Mouse (Mus musculus) limb, embryonic 14.5 days (tissue): Measurements from ENCODE around the gene Unc79. TPM values are rescaled to one million over a fixed set of nuclear protein-coding genes. Genes with fewer than 3 reads are reported as not detected.

Experiments used
- ATAC-seq: fragments of 200-750 bp; cut with Nextera tagmentation; 2 replicates; pipeline ENCODE4 v1.8.0; 2017; ENCODE audit warnings: low read depth, moderate number of reproducible peaks, moderate TSS enrichment; ENCODE audit not compliant: low FRiP score
- DNase-seq: peaks from one replicate; pipeline ENCODE4 v3.0.0-alpha.2; 2015; ENCODE audit warnings: low spot score
- H3K27ac ChIP-seq: fragments of 300-500 bp; sonication (generic); replicated peaks from 2 replicates; pipeline ENCODE4 v1.5.1; 2014; ENCODE audit warnings: low read depth, mild to moderate bottlenecking, low read length, moderate library complexity, mixed read lengths
- H3K27me3 ChIP-seq: fragments of 300-500 bp; sonication (generic); 2 replicates; pipeline ENCODE4 v1.6.1; 2014; ENCODE audit warnings: low read length, mixed read lengths; ENCODE audit not compliant: control insufficient read depth, insufficient read depth
- H3K36me3 ChIP-seq: fragments of 300-500 bp; sonication (generic); 2 replicates; pipeline ENCODE4 v1.6.1; 2014; ENCODE audit warnings: mild to moderate bottlenecking, low read length, moderate library complexity, mixed read lengths; ENCODE audit not compliant: control insufficient read depth, insufficient read depth
- H3K4me1 ChIP-seq: fragments of 300-500 bp; sonication (generic); 2 replicates; pipeline ENCODE4 v1.6.1; 2014; ENCODE audit warnings: antibody characterized with exemption, low read length, mixed read lengths; ENCODE audit not compliant: control insufficient read depth, insufficient read depth
- H3K4me2 ChIP-seq: fragments of 300-500 bp; sonication (generic); replicated peaks from 2 replicates; pipeline ENCODE4 v1.6.1; 2014; ENCODE audit warnings: low read depth, mild to moderate bottlenecking, low read length, moderate library complexity; ENCODE audit not compliant: severe bottlenecking
- H3K4me3 ChIP-seq: fragments of 300-500 bp; sonication (generic); replicated peaks from 2 replicates; pipeline ENCODE4 v1.5.1; 2014; ENCODE audit warnings: low read length
- H3K9ac ChIP-seq: fragments of 300-500 bp; sonication (generic); 2 replicates; pipeline ENCODE4 v1.6.1; 2014; ENCODE audit warnings: mild to moderate bottlenecking, low read depth, low read length, moderate library complexity; ENCODE audit not compliant: severe bottlenecking
- H3K9me3 ChIP-seq: fragments of 300-500 bp; sonication (generic); 2 replicates; pipeline ENCODE4 v1.6.1; 2016; ENCODE audit warnings: low read length; ENCODE audit not compliant: control insufficient read depth
- POLR2A ChIP-seq: fragments of 200-500 bp; IDR thresholded peaks from 2 replicates; pipeline ENCODE4 v1.8.0; 2012; ENCODE audit warnings: inconsistent platforms, mild to moderate bottlenecking, moderate library complexity, borderline replicate concordance; ENCODE audit not compliant: insufficient read depth, insufficient read length; ENCODE audit errors: extremely low read depth
- WGBS: fragments of 180-500 bp; shearing (Covaris S2); extraction: QIAGEN DNeasy Blood & Tissue Kit; methylation state at CpG from one replicate; pipeline ENCODE4 v1.1.7; 2014; 5-methylcytosine and 5-hydroxymethylcytosine counted together
- polyA plus RNA-seq, 2 experiments: library from polyadenylated mRNA; depleted of rRNA in 1 of 2; stranded (reverse) in 1 of 2; unstranded in 1 of 2; fragments of >200 nt; fragmentation: Nextera tagmentation in 1 of 2; extraction: Ambion mirVana in 1 of 2; gene quantifications; 2 replicates each; pipeline versions ENCODE4 v1.2.1 to v1.2.3; 2012 to 2014

Gene Unc79
- polyA plus RNA-seq, 2 experiments: 0.04 to 0.45 TPM

GRCm38 (mm10) chr12:102985401-102985800, 36.7 kb downstream of the Unc79 start:
- no peak for TF ChIP-seq POLR2A
- Histone ChIP-seq H3K4me2 (no peak overlapping the region), H3K4me3 (no peak overlapping the region), H3K36me3 (no peaks in the 10 kb centered on the region), H3K27me3 (no peaks in the 10 kb centered on the region), H3K9me3 (no peaks in the 10 kb centered on the region), H3K4me1 (no peaks in the 10 kb centered on the region), H3K27ac (no peak overlapping the region), H3K9ac (no peak overlapping the region)
- DNase-seq (no peak), ATAC-seq (no peak)

- Histone ChIP-seq H3K9me3 (no peaks in the 10 kb centered on the region), H3K36me3 (no peaks in the 10 kb centered on the region), H3K4me3 (no peak overlapping the region), H3K9ac (no peak overlapping the region), H3K4me2 (no peak overlapping the region), H3K27me3 (no peaks in the 10 kb centered on the region), H3K4me1 (no peaks in the 10 kb centered on the region), H3K27ac (no peak overlapping the region)
- ATAC-seq (no peak), DNase-seq (no peak)
- 71% methylated on average over 6 of the region's 6 CpGs for WGBS
- no peak for TF ChIP-seq POLR2A
These were observed 39.1 kb downstream of the Unc79 start for GRCm38 (mm10) chr12:102987736-102988135.

- H3K36me3 ChIP-seq: no peaks in the 10 kb centered on the region
- H3K27me3 ChIP-seq: no peaks in the 10 kb centered on the region
- no peak for TF ChIP-seq POLR2A
- no peak overlapping the region for H3K4me2 ChIP-seq
- no peaks in the 10 kb centered on the region for H3K9me3 ChIP-seq
- DNase-seq: peak; percentile 17
- no peak for ATAC-seq
- no peaks in the 10 kb centered on the region for H3K4me1 ChIP-seq
- H3K9ac ChIP-seq: no peak overlapping the region
- no peak overlapping the region for H3K27ac ChIP-seq
- no peak overlapping the region for H3K4me3 ChIP-seq
- WGBS: 37% methylated on average over 4 of the region's 4 CpGs
These were observed 59.8 kb downstream of the Unc79 start for GRCm38 (mm10) chr12:103008491-103008890.

- no peak for TF ChIP-seq POLR2A
- Histone ChIP-seq H3K9ac (no peak overlapping the region), H3K4me2 (no peak overlapping the region), H3K36me3 (no peaks in the 10 kb centered on the region), H3K27me3 (no peaks in the 10 kb centered on the region), H3K4me1 (no peaks in the 10 kb centered on the region), H3K4me3 (no peak overlapping the region), H3K27ac (no peak overlapping the region), H3K9me3 (no peaks in the 10 kb centered on the region)
- DNase-seq: no peak
- 94% methylated on average over 12 of the region's 12 CpGs for WGBS
- no peak for ATAC-seq
These were observed 69.5 kb downstream of the Unc79 start for GRCm38 (mm10) chr12:103018161-103018560.

DNA sequence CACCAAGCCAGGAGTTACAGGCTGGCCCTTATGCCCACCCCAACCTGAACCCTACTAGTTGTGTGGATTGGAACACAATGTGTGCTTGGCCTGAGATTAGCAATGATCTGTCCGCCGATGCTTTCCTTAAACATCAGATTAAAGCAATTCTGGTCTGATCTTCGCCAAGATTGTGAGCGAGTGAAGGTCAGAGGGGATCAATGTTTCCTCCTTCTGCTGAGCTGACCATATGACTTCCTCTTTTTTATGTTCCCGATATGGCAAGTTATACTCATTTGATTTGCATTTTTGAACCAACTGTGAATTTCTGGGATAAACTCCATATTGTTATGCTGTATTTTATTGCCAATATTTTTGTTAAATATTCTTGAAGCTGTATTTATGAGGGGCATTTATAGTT, 88.0 kb downstream of the Unc79 start:
- no peak for TF ChIP-seq POLR2A
- H3K27me3 ChIP-seq: no peaks in the 10 kb centered on the region
- 83% methylated on average over 5 of the region's 5 CpGs for WGBS
- H3K27ac ChIP-seq: no peak overlapping the region
- no peaks in the 10 kb centered on the region for H3K9me3 ChIP-seq
- no peak overlapping the region for H3K4me3 ChIP-seq
- no peak overlapping the region for H3K4me2 ChIP-seq
- H3K4me1 ChIP-seq: no peaks in the 10 kb centered on the region
- ATAC-seq (no peak), DNase-seq (no peak)
- H3K36me3 ChIP-seq: no peaks in the 10 kb centered on the region
- no peak overlapping the region for H3K9ac ChIP-seq

DNA sequence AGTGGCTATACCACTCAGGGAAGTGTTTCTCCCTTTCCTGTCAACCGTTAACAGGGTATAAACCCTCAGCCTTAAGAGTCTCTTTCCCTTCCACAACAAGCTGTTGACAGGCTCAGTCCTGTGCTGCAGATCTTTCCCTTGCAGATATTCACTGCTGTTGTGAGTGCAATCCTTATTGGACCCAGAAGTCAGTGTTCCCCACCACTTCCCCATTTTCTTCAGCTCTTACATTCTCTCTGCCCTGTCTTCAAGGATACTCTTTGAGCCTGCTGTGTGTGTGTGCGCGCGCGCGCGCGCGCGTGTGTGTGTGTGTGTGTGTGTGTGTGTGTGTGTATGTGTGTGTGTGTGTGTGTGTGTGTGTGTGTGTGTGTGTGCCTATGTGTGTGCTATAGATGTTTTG, 90.7 kb downstream of the Unc79 start:
- DNase-seq: no peak

More for the DNA sequence above, 90.7 kb downstream of the Unc79 start:
- no peak for TF ChIP-seq POLR2A
- H3K36me3 ChIP-seq: no peaks in the 10 kb centered on the region
- H3K9me3 ChIP-seq: peaks cover 7% of the 10 kb centered on the region
- H3K4me1 ChIP-seq: peaks cover 4% of the 10 kb centered on the region; the same call in 1 of the 2 replicates
- no peaks in the 10 kb centered on the region for H3K27me3 ChIP-seq
- ATAC-seq: no peak
- H3K9ac ChIP-seq: no peak overlapping the region
- H3K27ac ChIP-seq: no peak overlapping the region
- WGBS: 72% methylated on average over 10 of the region's 10 CpGs
- H3K4me2 ChIP-seq: no peak overlapping the region
- no peak overlapping the region for H3K4me3 ChIP-seq
